Mouse (Mus musculus) thymus, adult 18-20 months (tissue): ENCODE measurements around the gene Tulp4.
"Not testable (repeated sequence)": the region's sequence is repeated elsewhere in the genome, so short reads cannot be mapped to it uniquely, and the experiment has no call there.

ENCODE experiments used
- DNase-seq, 2 experiments: peaks; one replicate each; pipeline ENCODE4 v3.0.0; 2022; ENCODE audit warnings: mixed read lengths in 2 of 2

Gene Tulp4

DNA sequence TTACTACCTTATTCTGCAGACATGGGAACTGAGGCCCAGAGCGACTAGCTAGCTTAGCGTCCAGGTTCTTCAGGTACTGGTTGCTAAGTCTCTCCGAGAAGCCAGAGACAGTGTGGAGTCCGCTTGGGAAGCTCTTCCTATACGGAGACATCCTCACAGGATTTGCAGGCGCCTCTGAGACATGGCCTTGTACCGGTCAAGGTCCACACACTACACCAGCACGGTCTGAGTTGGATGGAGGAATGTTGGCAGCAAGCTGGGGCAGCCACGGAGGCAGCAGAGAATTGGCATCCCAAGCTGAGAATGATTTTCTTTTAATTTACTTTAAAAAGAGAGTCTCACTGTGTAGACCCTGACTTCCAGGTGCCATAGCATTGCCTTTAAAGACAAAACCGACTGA lies 176.9 kb downstream of the Tulp4 start:
- DNase-seq, result not testable (repeated sequence)

DNA sequence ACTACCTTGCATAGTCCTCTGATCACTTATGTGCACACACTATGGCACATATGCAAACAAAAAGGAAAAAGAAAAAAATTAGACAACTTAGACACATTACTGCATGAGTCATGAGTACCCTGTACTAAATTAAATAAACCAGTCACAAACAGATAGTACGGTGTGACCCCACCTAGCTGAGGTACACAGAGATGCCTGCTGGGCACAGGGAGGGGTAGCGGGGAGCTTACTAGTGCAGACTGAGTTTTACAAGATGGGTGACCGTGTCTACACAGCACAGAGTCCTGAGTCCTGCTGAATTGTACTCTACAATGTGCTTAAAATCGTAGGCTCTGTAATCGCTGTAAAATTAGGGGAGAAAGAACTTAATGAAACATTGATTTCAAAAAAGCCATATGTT lies 179.9 kb downstream of the Tulp4 start:
- not testable (repeated sequence) for DNase-seq

- DNase-seq, result not testable (repeated sequence)
Measured at GRCm38 (mm10) chr17:6289045-6289444, 182.8 kb downstream of the Tulp4 start.

DNA sequence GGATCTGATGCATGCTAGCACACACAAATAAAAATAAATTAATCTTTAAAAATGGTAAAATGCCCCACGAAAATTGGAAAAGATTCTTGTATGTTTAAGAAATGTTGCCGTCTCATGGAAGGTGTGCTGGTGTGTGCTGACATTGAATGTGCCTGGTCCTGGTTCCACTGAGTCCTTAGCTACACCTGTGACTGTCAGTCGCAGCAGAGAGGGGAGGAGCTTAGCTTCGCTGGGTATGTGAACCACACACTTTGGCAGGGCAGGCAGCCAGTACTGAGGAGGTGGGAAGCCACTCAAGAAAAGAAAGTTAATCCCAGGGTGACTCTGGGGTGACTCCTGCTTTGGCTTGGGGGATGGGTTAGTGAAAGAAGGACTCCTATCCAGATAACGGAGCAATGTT lies 187.6 kb downstream of the Tulp4 start:
- not testable (repeated sequence) for DNase-seq

DNA sequence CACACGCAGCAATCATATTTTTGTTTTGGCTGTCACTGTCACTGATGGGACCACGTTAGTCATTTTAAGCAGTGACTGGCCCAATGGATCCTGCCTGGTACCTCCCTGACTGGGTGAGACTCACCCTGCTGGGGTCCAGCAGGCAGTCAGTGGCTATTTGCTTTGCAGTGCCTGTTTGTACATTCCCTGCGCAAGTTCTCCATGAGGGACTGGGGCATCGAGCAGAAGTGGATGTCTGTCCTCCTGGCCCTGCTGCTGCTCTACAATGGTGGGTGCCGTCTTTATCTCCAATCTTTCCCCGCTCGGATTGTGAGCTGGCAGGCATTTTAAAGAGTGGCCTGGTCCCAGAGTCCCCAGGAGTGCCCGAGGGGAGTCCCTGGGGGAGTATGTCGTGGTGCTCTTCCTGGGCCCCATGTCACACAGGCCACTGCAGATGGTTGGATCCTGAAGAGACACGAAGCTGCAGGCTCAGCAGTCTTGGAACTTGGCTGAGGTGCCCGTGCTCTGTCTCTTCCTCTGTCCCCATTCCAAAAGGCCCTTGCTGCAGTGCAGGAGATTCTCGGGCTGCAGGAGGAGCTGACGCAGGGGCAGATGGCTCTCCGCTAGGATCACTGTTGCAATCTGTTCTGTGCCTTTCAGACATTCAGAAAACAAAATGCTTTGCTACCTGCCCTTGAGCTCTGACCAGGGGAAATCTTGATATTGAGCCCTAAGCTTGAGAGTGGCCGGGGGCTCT lies 191.0 kb downstream of the Tulp4 start:
- DNase-seq, result not testable (repeated sequence)

- not testable (repeated sequence) for DNase-seq
Measured at GRCm38 (mm10) chr17:6300190-6300863, 194.1 kb downstream of the Tulp4 start.
